Mouse (Mus musculus) intestine, postnatal 0 days (tissue): ENCODE data around the gene Urad. TPM values are rescaled to one million over a fixed set of nuclear protein-coding genes. Genes with fewer than 3 reads are reported as not detected.

Source experiments
- ATAC-seq: fragments of 200-750 bp; cut with Nextera tagmentation; 2 replicates; pipeline ENCODE4 v1.8.0; 2017; ENCODE audit warnings: mild to moderate bottlenecking, moderate TSS enrichment, moderate library complexity
- H3K27ac ChIP-seq: fragments of 300-500 bp; sonication (generic); 2 replicates; pipeline ENCODE4 v1.5.1; 2014; ENCODE audit warnings: mild to moderate bottlenecking, low read depth, low read length, moderate library complexity
- H3K27me3 ChIP-seq: fragments of 300-500 bp; sonication (generic); replicated peaks from 2 replicates; pipeline ENCODE4 v1.6.1; 2014; ENCODE audit warnings: low read length, mixed read lengths; ENCODE audit not compliant: control insufficient read depth, insufficient read depth
- H3K36me3 ChIP-seq: fragments of 300-500 bp; sonication (generic); 2 replicates; pipeline ENCODE4 v1.6.1; 2014; ENCODE audit warnings: mild to moderate bottlenecking, moderate library complexity; ENCODE audit not compliant: control insufficient read depth, insufficient read depth
- H3K4me1 ChIP-seq: fragments of 300-500 bp; sonication (generic); replicated peaks from 2 replicates; pipeline ENCODE4 v1.6.1; 2014; ENCODE audit warnings: antibody characterized with exemption, low read length, mixed read lengths; ENCODE audit not compliant: control insufficient read depth, insufficient read depth
- H3K4me2 ChIP-seq: fragments of 300-500 bp; sonication (generic); replicated peaks from 2 replicates; pipeline ENCODE4 v1.6.1; 2014; ENCODE audit warnings: low read depth, mild to moderate bottlenecking, moderate library complexity
- H3K4me3 ChIP-seq: fragments of 300-500 bp; sonication (generic); 2 replicates; pipeline ENCODE4 v1.5.1; 2014; ENCODE audit warnings: low read depth, low read length
- H3K9ac ChIP-seq: fragments of 300-500 bp; sonication (generic); 2 replicates; pipeline ENCODE4 v1.6.1; 2014; ENCODE audit warnings: mild to moderate bottlenecking, low read depth, low read length
- H3K9me3 ChIP-seq: fragments of 300-500 bp; sonication (generic); 2 replicates; pipeline ENCODE4 v1.6.1; 2016; ENCODE audit warnings: mixed run types; ENCODE audit not compliant: control insufficient read depth
- CTCF ChIP-seq: sonication (generic); IDR thresholded peaks from 2 replicates; pipeline ENCODE4 v1.5.1; 2016; ENCODE audit warnings: low read depth, mild to moderate bottlenecking, control low read depth, antibody characterized with exemption, moderate library complexity
- WGBS: fragments of 180-500 bp; shearing (Covaris S2); extraction: QIAGEN DNeasy Blood & Tissue Kit; methylation state at CpG from one replicate; pipeline ENCODE4 v1.1.7; 2014; 5-methylcytosine and 5-hydroxymethylcytosine counted together
- polyA plus RNA-seq: library from polyadenylated mRNA; unstranded; fragments of >200 nt; fragmentation: Nextera tagmentation; extraction: Ambion mirVana; gene quantifications from 2 replicates; pipeline ENCODE4 v1.2.1, GENCODE M21; 2015

The Urad gene
- polyA plus RNA-seq, 1 experiment from 2014 or later: 1.1 TPM

DNA sequence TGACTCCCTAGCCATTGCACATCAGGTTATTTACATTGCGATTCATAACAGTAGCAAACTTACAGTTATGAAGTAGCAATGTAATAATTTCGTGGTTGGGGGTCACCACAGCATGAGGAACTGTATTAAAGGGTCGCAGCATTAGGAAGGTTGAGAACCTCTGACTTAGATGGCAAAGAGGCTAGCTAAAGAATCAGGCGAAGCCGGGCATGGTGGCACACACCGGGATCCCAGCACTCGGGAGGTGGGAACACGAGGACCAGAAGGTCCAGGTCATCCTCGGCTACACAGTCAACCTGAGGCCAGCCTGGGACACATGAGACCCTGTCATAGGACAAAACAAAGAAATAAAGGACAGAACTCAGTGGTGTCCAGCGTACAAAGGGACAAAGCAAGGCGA lies 7.7 kb upstream of the Urad start:
- no peak for ATAC-seq
- no peak for TF ChIP-seq CTCF

DNA sequence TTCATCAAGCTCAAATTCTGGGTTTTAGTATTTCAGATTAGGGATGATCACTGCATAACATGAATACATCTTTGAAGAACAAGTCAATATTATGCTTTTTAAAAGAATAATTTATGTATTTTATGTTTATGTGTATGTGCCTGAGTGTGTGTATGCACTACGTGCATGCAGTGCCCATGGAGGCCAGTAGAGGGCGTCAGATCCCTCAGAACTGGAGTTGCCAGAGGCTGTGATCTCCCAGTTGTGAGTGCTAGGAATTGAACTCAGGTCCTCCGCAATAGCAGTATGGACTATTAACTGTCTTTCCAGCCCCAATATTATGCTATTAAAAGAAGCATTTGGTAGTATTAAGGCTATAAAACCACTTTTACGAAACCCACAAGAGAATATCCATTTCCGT lies 5.4 kb upstream of the Urad start:
- Histone ChIP-seq H3K27me3 (no peaks in the 10 kb centered on the region), H3K4me1 (no peaks in the 10 kb centered on the region), H3K36me3 (no peaks in the 10 kb centered on the region), H3K9me3 (no peaks in the 10 kb centered on the region), H3K27ac (no peak overlapping the region), H3K4me2 (no peak overlapping the region), H3K9ac (no peak overlapping the region), H3K4me3 (no peak overlapping the region)
- no peak for ATAC-seq
- WGBS: 90% methylated on average over 5 of the region's 5 CpGs
- 0 out of 2 replicates have a peak, but pooled peaks have one; percentile 18 for TF ChIP-seq CTCF

More for the DNA sequence above, 7.7 kb upstream of the Urad start:
- H3K4me1 ChIP-seq: no peaks in the 10 kb centered on the region
- WGBS: 83% methylated on average over 11 of the region's 11 CpGs
- no peak overlapping the region for H3K27ac ChIP-seq
- H3K4me3 ChIP-seq: no peak overlapping the region
- H3K27me3 ChIP-seq: no peaks in the 10 kb centered on the region
- H3K9ac ChIP-seq: no peak overlapping the region
- H3K36me3 ChIP-seq: no peaks in the 10 kb centered on the region
- H3K4me2 ChIP-seq: no peak overlapping the region
- H3K9me3 ChIP-seq: no peaks in the 10 kb centered on the region

DNA sequence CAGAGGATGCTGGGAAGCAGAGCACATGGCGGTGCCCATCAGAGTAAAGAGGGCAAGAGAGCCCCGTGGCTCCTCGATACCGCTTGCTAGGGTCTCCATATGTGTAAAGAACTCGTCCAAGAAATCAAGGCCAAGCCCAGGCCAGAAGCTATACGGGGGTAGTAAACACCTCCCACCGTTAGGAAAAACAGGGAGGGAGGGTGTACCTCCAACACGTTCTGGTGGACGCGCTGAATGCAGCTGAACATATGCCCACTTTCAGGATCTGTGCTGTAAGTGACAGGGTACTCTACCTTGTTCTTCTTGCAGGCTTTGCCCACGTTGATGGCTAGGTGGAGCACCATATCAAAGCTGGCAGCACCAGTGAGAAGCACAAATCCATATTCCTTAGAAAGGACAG lies 3.7 kb upstream of the Urad start:
- Histone ChIP-seq H3K9ac (no peak overlapping the region), H3K4me2 (no peak overlapping the region), H3K4me1 (no peaks in the 10 kb centered on the region), H3K36me3 (no peaks in the 10 kb centered on the region), H3K4me3 (no peak overlapping the region), H3K9me3 (no peaks in the 10 kb centered on the region), H3K27me3 (no peaks in the 10 kb centered on the region), H3K27ac (no peak overlapping the region)
- ATAC-seq: no peak
- no peak for TF ChIP-seq CTCF
- 74% methylated on average over 11 of the region's 11 CpGs for WGBS

DNA sequence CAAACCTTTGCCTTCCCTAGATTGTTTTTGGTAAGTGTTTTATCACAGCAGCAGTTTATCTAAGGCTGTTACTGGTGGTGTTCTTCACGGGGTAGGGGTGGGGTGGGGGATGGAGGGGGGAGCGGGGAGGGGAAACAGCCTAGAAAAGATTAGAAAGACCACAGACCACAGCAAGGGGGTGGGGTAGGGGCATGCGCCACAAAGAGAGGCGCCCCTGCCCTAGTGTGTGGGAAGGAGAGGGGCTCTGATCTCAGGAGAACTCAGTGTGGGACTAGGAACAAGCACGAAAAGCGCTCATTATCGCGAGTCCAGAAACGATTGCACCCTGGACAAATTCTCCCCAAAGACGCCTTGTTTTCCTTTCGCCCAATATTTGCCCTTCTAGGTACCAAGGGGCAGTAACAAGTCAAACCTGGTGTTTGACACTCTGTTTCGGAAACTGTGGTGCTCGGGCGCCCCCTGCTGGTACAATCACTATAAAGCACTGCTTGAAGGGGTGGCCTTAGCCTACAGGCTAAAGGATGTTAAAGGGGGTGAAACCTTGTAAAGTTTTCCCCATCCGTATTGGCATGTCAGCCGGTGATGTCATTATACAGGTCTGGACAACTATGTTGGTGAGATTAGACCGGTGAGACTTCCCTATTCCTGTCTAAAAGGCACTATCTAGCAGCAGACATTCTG lies 1.1 kb upstream of the Urad start:
- H3K27ac ChIP-seq: no peak overlapping the region
- no peak overlapping the region for H3K9ac ChIP-seq
- H3K4me2 ChIP-seq: no peak overlapping the region
- H3K9me3 ChIP-seq: no peaks in the 10 kb centered on the region
- peak; percentile 46; the same call in 1 of the 2 replicates for ATAC-seq
- WGBS: 11% methylated on average over 17 of the region's 17 CpGs
- H3K4me1 ChIP-seq: no peaks in the 10 kb centered on the region
- H3K36me3 ChIP-seq: no peaks in the 10 kb centered on the region
- TF ChIP-seq CTCF: peak; percentile 90
- 0 out of 2 replicates have a peak, but pooled peaks cover 2% of the 10 kb centered on the region for H3K27me3 ChIP-seq
- no peak overlapping the region for H3K4me3 ChIP-seq

DNA sequence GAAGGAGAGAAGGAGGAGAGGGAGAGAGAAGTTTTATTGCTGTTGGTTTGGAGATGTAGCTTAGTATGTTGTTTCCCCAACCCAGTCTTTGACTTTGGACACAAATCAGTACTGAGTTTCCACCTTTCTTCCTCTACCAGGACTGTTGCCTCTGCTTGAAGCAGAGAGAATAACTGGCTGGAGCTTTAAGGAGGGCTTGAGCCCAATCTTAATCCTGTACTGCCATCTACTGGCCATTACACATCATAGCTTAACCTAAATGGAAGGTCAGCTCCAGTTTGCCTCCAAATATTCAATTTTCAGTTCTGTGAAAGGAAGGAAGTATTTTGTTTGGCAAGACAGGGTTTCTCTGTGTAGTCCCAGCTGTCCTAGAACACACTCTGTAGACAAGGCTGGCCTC lies 2.6 kb downstream of the Urad start:
- peaks cover 11% of the 10 kb centered on the region; the same call in 1 of the 2 replicates for H3K27me3 ChIP-seq
- peak; percentile 89 for TF ChIP-seq CTCF
- H3K36me3 ChIP-seq: no peaks in the 10 kb centered on the region
- H3K4me1 ChIP-seq: no peaks in the 10 kb centered on the region
- no peaks in the 10 kb centered on the region for H3K9me3 ChIP-seq
- H3K27ac ChIP-seq: no peak overlapping the region
- ATAC-seq: no peak
- no peak overlapping the region for H3K4me2 ChIP-seq
- no peak overlapping the region for H3K9ac ChIP-seq
- H3K4me3 ChIP-seq: no peak overlapping the region

DNA sequence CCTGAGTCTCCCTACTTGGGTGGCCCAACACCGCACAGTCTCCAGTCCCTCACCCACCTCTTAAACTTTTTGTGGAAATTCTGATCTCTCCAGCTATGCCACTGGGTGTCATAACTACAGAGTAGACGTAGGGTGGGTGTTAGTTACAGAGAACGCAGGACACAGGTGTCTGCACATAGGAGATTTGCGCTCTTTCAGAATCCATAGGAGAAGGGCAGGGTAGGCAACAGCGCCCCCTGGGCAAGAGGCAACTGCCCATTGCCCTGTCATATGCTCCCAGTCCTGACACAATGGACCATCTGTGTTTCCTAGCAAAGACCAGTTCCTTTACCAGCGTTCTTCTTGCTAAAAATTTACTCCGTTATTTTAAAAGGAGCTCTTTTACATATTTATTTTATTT lies 4.2 kb downstream of the Urad start:
- no peak for ATAC-seq
- Histone ChIP-seq H3K9ac (no peak overlapping the region), H3K4me1 (no peaks in the 10 kb centered on the region), H3K4me3 (no peak overlapping the region), H3K27ac (0 out of 2 replicates have a peak overlapping the region, but pooled peaks have one; percentile 11), H3K4me2 (peak overlapping the region; percentile 51), H3K27me3 (peaks cover 11% of the 10 kb centered on the region; the same call in 1 of the 2 replicates), H3K9me3 (no peaks in the 10 kb centered on the region), H3K36me3 (no peaks in the 10 kb centered on the region)
- TF ChIP-seq CTCF: peak; percentile 79
- WGBS: 32% methylated on average over 7 of the region's 7 CpGs
